ENCODE assay signal across 16 mouse cellular contexts in the genomic region with DNA sequence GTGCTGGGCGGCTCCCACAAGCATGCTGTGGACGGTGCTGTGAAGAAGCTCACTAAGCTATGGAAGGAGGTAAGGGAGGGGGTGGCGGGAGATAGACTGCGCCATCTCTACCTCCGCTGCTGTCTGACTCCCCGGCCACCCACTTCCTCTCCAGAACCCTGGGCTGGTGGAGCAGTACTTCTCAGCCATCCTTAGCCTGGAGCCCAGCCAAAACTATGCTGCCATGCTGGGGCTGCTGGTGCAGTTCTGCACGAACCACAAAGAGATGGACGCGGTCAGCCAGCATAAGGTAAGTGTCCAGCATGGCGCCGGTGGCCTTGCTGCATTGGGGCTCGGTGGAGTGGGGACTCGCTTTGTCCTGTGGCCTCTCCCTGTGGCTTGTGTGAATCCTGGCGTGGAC.
A peak's percentile ranks its signal among the peaks of the same experiment; 100 is the strongest.
DNase-seq lines count a peak whose midpoint lies in the region; ATAC-seq lines count a peak whose summit lies in the region.
"Had no signal": no experiment of that assay in that cellular context is flagged by ENCODE, and none has a peak within 500 bp of the region (broad histone marks: within the 10 kb centered on the region; RNA-seq: fewer than 3 reads in every experiment).

No protein-coding gene starts in this region.

- ATAC-seq in frontal cortex, adult (ENCODE audit: low TSS enrichment), result no peak; the same call in 1 of the 2 replicates
- ATAC-seq: forebrain, embryonic 13.5 days; forebrain, postnatal 0 days; intestine, postnatal 0 days had no signal

- DNase-seq in cerebellum, adult 18-20 months, result peak; percentile 50 to 56
- DNase-seq in cerebellum, postnatal 4 days (ENCODE audit: low spot score in 2 of 2), result no peak
- peak; percentile 46 for DNase-seq in brain, adult 2 months (ENCODE audit: low read depth, low spot score)
- DNase-seq in cerebellum, adult 9-11 months, result peak; percentile 57
- DNase-seq in cerebellum, postnatal 36 days, result peak; percentile 43 to 53
- DNase-seq in liver, result no peak
- DNase-seq: adrenal gland, postnatal 10 days; forebrain, postnatal 0 days; gastrocnemius, adult 2 months; gastrocnemius, postnatal 36 days; heart, adult 11 months; heart, postnatal 36 days; kidney, adult 8-10 months had no signal

Comparison
In these comparisons a context has a peak if more than half of its experiments do, and no peak if none do; other contexts are left out.
1. DNase-seq: peak in cerebellum, adult 18-20 months (2 of 2), brain, adult 2 months (single experiment), cerebellum, adult 9-11 months (single experiment) and cerebellum, postnatal 36 days (2 of 2); none in cerebellum, postnatal 4 days (0 of 2) and liver (single experiment).